Mouse (Mus musculus) midbrain, embryonic 13.5 days (tissue): Measurements from ENCODE around the gene Abl1. TPM values are rescaled to one million over a fixed set of nuclear protein-coding genes. Genes with fewer than 3 reads are reported as not detected.

Experiments used
- ATAC-seq: fragments of 200-750 bp; cut with Nextera tagmentation; 2 replicates; pipeline ENCODE4 v1.8.0; 2017; ENCODE audit warnings: mild to moderate bottlenecking, moderate TSS enrichment, moderate library complexity
- H3K27ac ChIP-seq: fragments of 300-500 bp; sonication (generic); 2 replicates; pipeline ENCODE4 v1.5.1; 2015; ENCODE audit warnings: inconsistent platforms, mild to moderate bottlenecking, moderate library complexity
- H3K27me3 ChIP-seq: fragments of 300-500 bp; sonication (generic); 2 replicates; pipeline ENCODE4 v1.6.1; 2015; ENCODE audit warnings: mild to moderate bottlenecking, inconsistent platforms
- H3K36me3 ChIP-seq: fragments of 300-500 bp; sonication (generic); 2 replicates; pipeline ENCODE4 v1.6.1; 2015; ENCODE audit warnings: mild to moderate bottlenecking, inconsistent platforms
- H3K4me1 ChIP-seq: fragments of 300-500 bp; sonication (generic); replicated peaks from 2 replicates; pipeline ENCODE4 v1.6.1; 2015; ENCODE audit warnings: inconsistent platforms
- H3K4me2 ChIP-seq: fragments of 300-500 bp; sonication (generic); replicated peaks from 2 replicates; pipeline ENCODE4 v1.6.1; 2015; ENCODE audit warnings: moderate library complexity, mild to moderate bottlenecking, inconsistent platforms
- H3K4me3 ChIP-seq: fragments of 300-500 bp; sonication (generic); replicated peaks from 2 replicates; pipeline ENCODE4 v1.5.1; 2015; ENCODE audit warnings: mild to moderate bottlenecking, inconsistent platforms
- H3K9ac ChIP-seq: fragments of 300-500 bp; sonication (generic); replicated peaks from 2 replicates; pipeline ENCODE4 v1.6.1; 2015; ENCODE audit warnings: mild to moderate bottlenecking, inconsistent platforms
- H3K9me3 ChIP-seq: fragments of 300-500 bp; sonication (generic); 2 replicates; pipeline ENCODE4 v1.6.1; 2016; ENCODE audit warnings: mild to moderate bottlenecking, inconsistent platforms
- WGBS: fragments of 180-500 bp; shearing (Covaris S2); methylation state at CpG from one replicate; pipeline ENCODE4 v1.1.7; 2015; 5-methylcytosine and 5-hydroxymethylcytosine counted together
- polyA plus RNA-seq: library from polyadenylated mRNA; unstranded; fragments of >200 nt; fragmentation: Nextera tagmentation; extraction: Ambion mirVana; gene quantifications from 2 replicates; pipeline ENCODE4 v1.2.1, GENCODE M21; 2015

The Abl1 gene
- polyA plus RNA-seq, 1 experiment from 2014 or later: 27.0 TPM

GRCm38 (mm10) chr2:31845896-31846691, 157.9 kb downstream of the Abl1 start, which contains the start of gene Fibcd1:
Fibcd1 (minus strand) TSS chr2:31846005.
- ATAC-seq: peak; percentile 55; the same call in 1 of the 2 replicates
- Histone ChIP-seq H3K36me3 (no peaks in the 10 kb centered on the region), H3K9ac (peak within 1 kb of the TSS; percentile 69), H3K27me3 (peaks cover 64% of the 10 kb centered on the region), H3K4me1 (peaks cover 35% of the 10 kb centered on the region), H3K4me2 (peak within 1 kb of the TSS; percentile 80), H3K9me3 (no peaks in the 10 kb centered on the region), H3K27ac (no peak within 1 kb of the TSS), H3K4me3 (peak within 1 kb of the TSS; percentile 53)
- WGBS: under 1% methylated on average over 88 of the region's 88 CpGs

- Histone ChIP-seq H3K9ac (peak overlapping the region; percentile 69), H3K27me3 (peaks cover 69% of the 10 kb centered on the region), H3K9me3 (no peaks in the 10 kb centered on the region), H3K4me2 (peak overlapping the region; percentile 80), H3K36me3 (no peaks in the 10 kb centered on the region), H3K4me3 (peak overlapping the region; percentile 53), H3K27ac (no peak overlapping the region), H3K4me1 (peaks cover 32% of the 10 kb centered on the region)
- WGBS: 4% methylated on average over 35 of the region's 35 CpGs
- no peak for ATAC-seq
Measured at GRCm38 (mm10) chr2:31846692-31847660, 158.8 kb downstream of the Abl1 start.

DNA sequence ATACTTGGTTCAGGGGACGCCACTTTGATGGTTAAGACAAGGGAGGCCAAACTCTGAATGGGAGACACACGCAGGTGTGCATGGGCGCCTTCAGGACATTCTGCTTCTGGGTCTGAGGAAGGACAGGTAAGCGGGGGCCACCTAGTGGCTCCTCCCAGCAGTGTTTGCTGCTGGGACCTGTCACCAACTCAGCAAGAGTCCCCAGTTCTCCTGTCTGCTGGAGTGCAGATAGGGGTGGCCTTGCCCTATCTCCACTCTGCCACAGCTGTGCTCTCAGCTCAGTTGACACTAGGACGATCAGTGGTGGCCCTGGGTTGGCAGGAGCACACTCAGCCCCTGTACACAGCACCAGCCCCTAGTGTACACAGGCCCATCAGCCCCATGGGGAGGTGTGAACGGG, 159.7 kb downstream of the Abl1 start:
- H3K27ac ChIP-seq: no peak overlapping the region
- no peak overlapping the region for H3K9ac ChIP-seq
- no peak overlapping the region for H3K4me3 ChIP-seq
- peaks cover 66% of the 10 kb centered on the region for H3K27me3 ChIP-seq
- 21% methylated on average over 6 of the region's 6 CpGs for WGBS
- H3K4me1 ChIP-seq: peaks cover 32% of the 10 kb centered on the region
- ATAC-seq: 0 out of 2 replicates have a peak, but pooled peaks have one; percentile 24
- H3K36me3 ChIP-seq: no peaks in the 10 kb centered on the region
- no peak overlapping the region for H3K4me2 ChIP-seq
- H3K9me3 ChIP-seq: no peaks in the 10 kb centered on the region

GRCm38 (mm10) chr2:31850141-31850540, 162.0 kb downstream of the Abl1 start:
- Histone ChIP-seq H3K4me2 (no peak overlapping the region), H3K9me3 (no peaks in the 10 kb centered on the region), H3K4me1 (peaks cover 30% of the 10 kb centered on the region), H3K4me3 (no peak overlapping the region), H3K27me3 (peaks cover 47% of the 10 kb centered on the region), H3K9ac (no peak overlapping the region), H3K27ac (no peak overlapping the region), H3K36me3 (no peaks in the 10 kb centered on the region)
- no peak for ATAC-seq
- 49% methylated on average over 12 of the region's 12 CpGs for WGBS

Other genes with a start within 250 kb of the Abl1 start
- 10.5 and 12.1 TPM in 2 replicates for gene Ass1, start 218.2 kb upstream of the Abl1 start, polyA plus RNA-seq
- gene Fubp3, start 115.7 kb upstream of the Abl1 start, polyA plus RNA-seq: 61.5 and 65.3 TPM in 2 replicates
- gene Prdm12, start 48.3 kb upstream of the Abl1 start, polyA plus RNA-seq: 4.0 and 8.5 TPM in 2 replicates
- 45.7 and 49.1 TPM in 2 replicates for gene Exosc2, start 17.7 kb upstream of the Abl1 start, polyA plus RNA-seq
- 0.06 and 0.12 TPM in 2 replicates for gene Qrfp, start 122.2 kb downstream of the Abl1 start, polyA plus RNA-seq
- 8.4 and 11.2 TPM in 2 replicates for gene Fibcd1, start 157.6 kb downstream of the Abl1 start, polyA plus RNA-seq
- 5.5 and 6.8 TPM in 2 replicates for gene Lamc3, start 198.9 kb downstream of the Abl1 start, polyA plus RNA-seq